Mouse (Mus musculus) heart, adult 2 months (tissue): Measurements from ENCODE around the gene E130114P18Rik. TPM values are rescaled to one million over a fixed set of nuclear protein-coding genes. Genes with fewer than 3 reads are reported as not detected.

Source experiments
- DNase-seq, 2 experiments: peaks; one replicate each; pipeline ENCODE4 v3.0.0; 2021
- H3K27ac ChIP-seq: fragments of 200-600 bp; 2 replicates; pipeline ENCODE4 v1.8.1; 2022
- H3K27me3 ChIP-seq: fragments of 200-500 bp; 2 replicates; pipeline ENCODE4 v1.6.1; 2012; ENCODE audit warnings: mild to moderate bottlenecking, low read length, inconsistent platforms, mixed read lengths; ENCODE audit not compliant: control insufficient read depth, insufficient read depth
- H3K36me3 ChIP-seq: fragments of 200-500 bp; 2 replicates; pipeline ENCODE4 v1.6.1; 2012; ENCODE audit warnings: low read length, inconsistent platforms; ENCODE audit not compliant: control insufficient read depth, insufficient read depth
- H3K4me1 ChIP-seq: fragments of 200-500 bp; 2 replicates; pipeline ENCODE4 v1.6.1; 2011; ENCODE audit warnings: low read length; ENCODE audit not compliant: control insufficient read depth, insufficient read depth
- H3K4me3 ChIP-seq: fragments of 200-600 bp; 2 replicates; pipeline ENCODE4 v1.8.1; 2022
- H3K79me2 ChIP-seq: fragments of 200-500 bp; replicated peaks from 2 replicates; pipeline ENCODE4 v1.6.1; 2012; ENCODE audit warnings: mild to moderate bottlenecking, inconsistent platforms, low read length, moderate library complexity, mixed read lengths; ENCODE audit not compliant: control insufficient read depth, insufficient read depth
- H3K9ac ChIP-seq: fragments of 200-500 bp; 2 replicates; pipeline ENCODE4 v1.6.1; 2012; ENCODE audit warnings: low read depth, mild to moderate bottlenecking, control low read depth, inconsistent platforms, low read length, mixed read lengths
- CTCF ChIP-seq: fragments of 200-600 bp; IDR thresholded peaks from 2 replicates; pipeline ENCODE4 v1.8.1; 2022; ENCODE audit warnings: antibody characterized with exemption, mild to moderate bottlenecking, moderate library complexity
- EP300 ChIP-seq: fragments of 200-500 bp; IDR thresholded peaks from 2 replicates; pipeline ENCODE4 v1.6.1; 2011; ENCODE audit warnings: low read depth, low read length, control low read depth; ENCODE audit not compliant: insufficient read depth
- POLR2A ChIP-seq: fragments of 200-500 bp; IDR thresholded peaks from 2 replicates; pipeline ENCODE4 v1.6.1; 2011; ENCODE audit warnings: mild to moderate bottlenecking, low read depth, low read length, control low read depth; ENCODE audit not compliant: insufficient read depth
- WGBS: fragments of 180-500 bp; shearing (Covaris S2); methylation state at CpG from one replicate; pipeline ENCODE4 v1.1.7; 2018; 5-methylcytosine and 5-hydroxymethylcytosine counted together
- intact Hi-C: fragments of 180-260 bp; cut with DNase I; formaldehyde crosslinking; loops from one replicate; pipeline ENCODE4 v1.15.1; 2025
- polyA plus RNA-seq: library from polyadenylated mRNA; depleted of rRNA; stranded (reverse); fragments of >200 nt; gene quantifications from 2 replicates; pipeline ENCODE4 v1.2.3, GENCODE M21; 2012
- total RNA-seq, 2 experiments: library from RNA; stranded (reverse); gene quantifications; 2 replicates each; pipeline ENCODE4 v1.2.3; 2021

The E130114P18Rik gene
- total and polyA plus RNA-seq, 3 experiments: not detected

DNA sequence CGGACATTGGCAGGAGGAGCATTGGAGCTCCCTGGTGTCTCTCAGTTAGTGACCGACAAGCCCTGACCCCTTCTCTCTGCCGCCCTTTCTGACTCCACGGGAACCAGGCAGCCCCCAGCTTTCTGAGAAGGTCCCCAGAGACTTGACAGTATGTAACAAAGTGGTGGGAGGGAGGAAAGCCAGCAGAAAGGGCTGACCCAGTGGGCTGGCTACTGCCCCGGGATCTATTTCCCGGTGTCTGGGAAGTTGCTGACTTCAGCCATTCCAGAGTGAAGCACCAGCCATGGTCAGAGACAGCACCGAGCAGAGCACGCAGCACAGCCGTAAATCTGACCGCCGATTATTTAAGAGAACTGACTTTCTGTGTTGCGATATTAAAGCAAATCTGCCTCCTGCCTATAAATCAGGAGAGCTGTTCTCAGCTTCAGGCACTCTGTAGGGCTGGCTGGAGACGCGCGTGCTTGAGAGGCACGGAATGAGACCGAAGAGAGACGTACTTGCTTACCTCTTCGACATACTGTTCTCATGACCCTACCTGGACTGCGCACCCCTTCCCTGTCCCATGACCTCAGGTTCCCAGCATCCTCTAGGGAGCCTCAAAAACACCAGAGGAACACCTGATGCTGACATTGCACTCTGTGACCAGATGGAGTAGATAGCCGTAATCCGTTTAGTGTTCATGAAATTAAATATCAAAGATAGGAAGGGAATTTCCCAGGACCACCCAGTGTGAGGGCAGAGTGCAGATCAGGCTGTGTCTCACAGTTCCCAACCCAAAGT is 70.3 kb downstream of the E130114P18Rik start:
- TF ChIP-seq EP300: no peak
- Histone ChIP-seq H3K27me3 (no peaks in the 10 kb centered on the region), H3K4me1 (no peaks in the 10 kb centered on the region), H3K9ac (no peak overlapping the region), H3K79me2 (no peaks in the 10 kb centered on the region), H3K4me3 (no peak overlapping the region), H3K27ac (no peak overlapping the region), H3K36me3 (no peaks in the 10 kb centered on the region)
- WGBS: 69% methylated on average over 22 of the region's 22 CpGs
- no peak for DNase-seq
- intact Hi-C loops: no loop called here

DNA sequence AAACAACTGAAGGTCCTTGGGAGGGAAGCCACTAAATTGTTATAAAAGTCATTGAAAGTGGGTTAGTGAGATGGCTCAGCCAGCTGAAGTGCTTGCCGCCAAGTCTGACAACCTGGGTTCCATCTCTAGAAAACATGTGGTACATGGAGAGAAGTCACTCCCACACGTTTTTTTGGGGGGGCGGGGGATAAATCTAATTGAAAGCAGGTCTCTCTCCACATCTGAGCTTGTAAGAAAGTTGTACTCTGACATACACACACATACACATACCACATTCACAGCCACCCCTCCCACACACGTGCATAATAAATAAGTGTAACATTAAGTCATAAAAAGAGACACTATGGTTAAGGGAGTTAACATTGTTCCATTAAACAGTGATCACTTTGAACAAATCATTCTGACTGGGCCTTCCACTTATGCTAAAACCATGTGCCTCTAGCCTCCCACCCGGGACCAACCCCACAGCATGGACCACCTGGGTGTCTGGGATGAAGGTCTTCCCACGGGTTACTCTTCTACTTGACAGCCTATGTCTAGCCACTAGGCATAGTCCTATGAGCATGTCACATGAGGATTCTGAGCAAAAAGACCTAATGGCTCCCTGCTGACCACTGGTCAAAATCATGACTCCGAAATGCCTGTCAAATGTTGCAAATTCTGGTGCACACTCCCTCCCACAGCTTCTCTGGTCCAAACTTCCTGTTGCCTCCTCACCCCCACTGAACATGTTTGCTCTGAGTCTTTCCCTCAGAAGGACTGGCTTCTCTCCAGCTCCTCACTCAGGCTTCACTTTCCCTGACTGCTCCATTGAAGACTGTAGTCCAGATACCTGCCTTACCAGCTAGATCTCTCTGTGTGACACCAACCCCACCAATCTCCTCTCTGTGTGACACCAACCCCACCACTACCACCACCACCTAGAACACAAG is 80.9 kb downstream of the E130114P18Rik start:
- Histone ChIP-seq H3K9ac (no peak overlapping the region), H3K4me1 (peaks cover 2% of the 10 kb centered on the region), H3K4me3 (no peak overlapping the region), H3K27me3 (no peaks in the 10 kb centered on the region), H3K36me3 (no peaks in the 10 kb centered on the region), H3K27ac (no peak overlapping the region), H3K79me2 (no peaks in the 10 kb centered on the region)
- DNase-seq: no peak
- TF ChIP-seq EP300: no peak
- no peak for TF ChIP-seq POLR2A
- no peak for TF ChIP-seq CTCF
- intact Hi-C loops: loop anchor here (5.0 kb wide), 1 partner anchor 45 kb away; no protein-coding TSS in a partner anchor
- 76% methylated on average over 7 of the region's 7 CpGs for WGBS

DNA sequence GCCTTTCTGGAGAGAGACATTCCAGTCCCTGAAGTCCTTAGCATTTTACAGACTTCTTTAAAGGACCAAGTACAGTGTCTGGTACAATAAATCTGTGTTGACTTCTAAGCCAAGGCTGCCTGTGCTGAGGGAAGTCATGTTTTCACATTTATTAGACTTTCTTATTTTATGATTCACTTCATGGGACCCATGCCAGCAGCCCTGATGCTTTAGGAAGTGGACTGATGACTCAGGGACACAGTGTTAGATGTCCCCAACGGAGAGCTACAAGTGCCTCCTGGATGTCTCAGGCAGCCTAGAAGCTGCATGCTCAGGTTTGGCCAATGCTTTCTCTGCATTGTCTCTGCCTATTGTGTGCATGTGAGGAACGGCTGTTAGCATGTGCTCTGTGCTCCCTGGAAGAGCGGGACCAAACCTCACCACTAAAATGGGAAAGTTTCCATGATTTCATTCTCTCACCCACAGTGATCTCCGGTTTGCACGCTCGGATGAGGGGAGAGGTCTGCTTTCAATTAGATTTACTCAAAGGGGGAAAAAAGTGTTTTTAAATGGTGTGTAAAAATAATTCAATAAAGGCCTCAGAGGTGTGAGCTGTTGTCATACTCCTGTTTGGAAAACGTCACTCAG is 82.4 kb downstream of the E130114P18Rik start:
- WGBS: 43% methylated on average over 7 of the region's 7 CpGs
- Histone ChIP-seq H3K27ac (no peak overlapping the region), H3K27me3 (no peaks in the 10 kb centered on the region), H3K36me3 (no peaks in the 10 kb centered on the region), H3K4me1 (peaks cover 2% of the 10 kb centered on the region), H3K9ac (no peak overlapping the region), H3K4me3 (no peak overlapping the region), H3K79me2 (no peaks in the 10 kb centered on the region)
- intact Hi-C loops: loop anchor here (5.0 kb wide), 1 partner anchor 47 kb away; no protein-coding TSS in a partner anchor
- TF ChIP-seq EP300: no peak
- no peak for TF ChIP-seq CTCF
- TF ChIP-seq POLR2A: no peak
- DNase-seq: peak; percentile 28 to 34

DNA sequence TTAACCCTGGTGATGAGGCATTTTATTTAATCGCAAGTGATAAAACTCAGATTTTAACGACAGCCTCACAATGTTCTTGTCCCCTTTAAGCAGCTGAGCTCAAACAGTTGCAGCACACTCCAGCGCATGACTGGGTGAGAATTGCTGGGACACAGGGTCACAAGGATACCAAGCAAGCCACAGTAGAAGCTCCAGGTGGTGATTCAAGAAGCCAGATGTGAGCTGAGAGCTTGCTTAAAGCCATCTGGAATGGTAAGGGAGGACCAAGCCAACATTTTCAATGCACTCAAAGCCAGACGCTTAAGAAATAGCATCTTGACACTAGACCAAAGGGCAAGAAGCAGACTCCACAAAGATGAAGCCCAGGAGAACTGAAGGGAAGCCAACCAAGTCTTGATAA is 83.9 kb downstream of the E130114P18Rik start:
- Histone ChIP-seq H3K36me3 (no peaks in the 10 kb centered on the region), H3K27ac (no peak overlapping the region), H3K79me2 (no peaks in the 10 kb centered on the region), H3K27me3 (no peaks in the 10 kb centered on the region), H3K4me3 (no peak overlapping the region), H3K9ac (no peak overlapping the region), H3K4me1 (peaks cover 7% of the 10 kb centered on the region)
- intact Hi-C loops: no loop called here
- WGBS: 64% methylated on average over 4 of the region's 4 CpGs
- TF ChIP-seq CTCF: no peak
- peak; percentile 61; the same call in 1 of the 2 replicates for TF ChIP-seq EP300
- no peak for TF ChIP-seq POLR2A
- DNase-seq: peak; percentile 25 to 49

DNA sequence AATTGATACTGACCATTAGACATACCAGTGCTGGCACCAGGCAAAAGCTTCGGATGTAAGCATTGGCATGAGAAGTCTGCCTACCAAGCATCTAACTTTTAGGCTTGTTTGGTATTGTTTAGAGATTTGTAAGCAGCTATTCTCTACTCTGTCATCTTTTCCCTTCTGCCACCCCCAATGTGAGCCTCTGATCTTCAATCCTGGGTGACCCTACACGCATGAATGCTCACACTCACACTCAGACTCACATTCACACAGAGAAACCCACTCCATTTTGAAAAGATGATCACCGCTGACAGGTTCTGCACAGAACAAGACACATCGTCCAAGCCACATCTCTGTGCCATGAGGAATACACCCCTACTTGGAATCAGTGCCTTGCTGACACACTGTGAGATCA is 84.8 kb downstream of the E130114P18Rik start:
- TF ChIP-seq EP300 (no peak), POLR2A (no peak), CTCF (no peak)
- no peak for DNase-seq
- Histone ChIP-seq H3K9ac (no peak overlapping the region), H3K4me1 (peaks cover 7% of the 10 kb centered on the region), H3K27ac (no peak overlapping the region), H3K4me3 (no peak overlapping the region), H3K27me3 (no peaks in the 10 kb centered on the region), H3K36me3 (no peaks in the 10 kb centered on the region), H3K79me2 (no peaks in the 10 kb centered on the region)
- 96% methylated on average over 4 of the region's 4 CpGs for WGBS
- intact Hi-C loops: no loop called here

DNA sequence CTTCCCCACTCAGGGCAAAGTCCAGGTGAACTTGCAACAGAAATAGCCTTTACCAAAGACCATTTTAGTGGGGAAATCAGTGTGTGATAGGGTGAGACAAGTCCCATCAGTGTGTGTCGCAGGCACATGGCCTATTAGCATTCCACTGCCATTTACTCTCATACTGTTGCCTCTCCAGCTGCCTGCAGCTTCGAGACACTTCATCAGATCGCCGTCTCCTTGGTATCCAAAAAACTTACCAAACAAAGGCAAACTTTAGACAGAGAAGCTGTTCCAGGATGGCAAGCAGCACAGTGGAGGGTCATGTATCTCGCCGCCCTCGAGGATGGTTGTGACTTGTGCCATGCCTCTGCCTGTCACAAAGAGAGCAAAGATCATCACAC is 87.5 kb downstream of the E130114P18Rik start:
- DNase-seq: no peak
- Histone ChIP-seq H3K4me1 (peaks cover 6% of the 10 kb centered on the region), H3K27me3 (no peaks in the 10 kb centered on the region), H3K9ac (no peak overlapping the region), H3K27ac (peak overlapping the region; percentile 64), H3K36me3 (no peaks in the 10 kb centered on the region), H3K79me2 (no peaks in the 10 kb centered on the region), H3K4me3 (no peak overlapping the region)
- WGBS: 84% methylated on average over 7 of the region's 7 CpGs
- TF ChIP-seq POLR2A (no peak), EP300 (no peak)
- intact Hi-C loops: no loop called here
